Mouse (Mus musculus) testis, adult 2 months (tissue): Measurements from ENCODE around the gene Kcnj9.

Source experiments
- CTCF ChIP-seq: fragments of 200-500 bp; IDR thresholded peaks from 2 replicates; pipeline ENCODE4 v1.5.1; 2012; ENCODE audit warnings: low read depth, mild to moderate bottlenecking, inconsistent platforms, low read length, moderate library complexity; ENCODE audit not compliant: control insufficient read depth, insufficient read depth, insufficient replicate concordance
- POLR2A ChIP-seq: fragments of 200-500 bp; IDR thresholded peaks from 2 replicates; pipeline ENCODE4 v1.6.1; 2012; ENCODE audit warnings: low read depth, mild to moderate bottlenecking, inconsistent platforms, low read length, moderate library complexity; ENCODE audit not compliant: control insufficient read depth

DNA sequence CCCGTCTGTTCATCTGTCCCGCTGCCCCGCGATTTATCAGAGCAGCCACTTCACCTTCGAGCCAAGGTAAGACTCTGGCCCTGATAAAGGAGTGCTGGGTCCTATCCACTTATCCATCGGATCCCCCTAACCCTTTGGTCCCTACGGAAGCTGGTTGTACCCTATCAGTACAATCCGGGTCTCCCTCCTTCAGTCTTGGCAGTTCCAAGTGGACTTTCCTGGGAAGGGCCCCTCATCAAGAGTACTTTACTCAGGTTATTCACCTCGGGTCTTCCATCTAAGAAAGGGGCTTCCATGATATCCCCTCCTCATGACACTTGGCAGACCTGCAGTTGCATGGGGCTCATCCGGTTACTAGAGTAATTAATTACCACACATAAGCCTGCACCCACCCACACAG lies 12.3 kb upstream of the Kcnj9 start:
- TF ChIP-seq CTCF (no peak), POLR2A (no peak)
